Mouse (Mus musculus): ENCODE measurements around the gene Olfr652.
A peak's percentile ranks its signal among the peaks of the same experiment; 100 is the strongest.

The Olfr652 gene

DNA sequence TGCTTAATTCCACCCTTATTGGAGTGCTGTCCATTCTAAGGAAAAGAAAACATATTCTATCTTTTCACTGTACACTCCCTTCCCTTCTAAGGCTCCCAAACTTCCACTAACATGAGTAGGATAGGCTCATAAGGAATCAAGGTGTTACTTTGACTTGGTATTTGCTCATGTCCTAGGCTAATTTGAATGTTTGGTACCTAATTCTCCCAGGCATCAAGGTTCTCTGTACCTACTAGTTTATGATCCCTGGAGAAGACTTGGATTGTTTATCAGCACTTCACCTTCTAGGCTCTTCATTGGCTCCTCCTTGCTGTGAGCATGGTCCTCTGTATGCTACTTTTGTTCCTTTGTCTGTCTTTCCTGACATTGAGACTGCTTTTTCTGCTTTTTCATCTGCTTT is at the start of gene Olfr652:
Olfr652 (plus strand) TSS at position 301 of the 400 bp plus-strand sequence.
- DNase-seq = no peak

DNA sequence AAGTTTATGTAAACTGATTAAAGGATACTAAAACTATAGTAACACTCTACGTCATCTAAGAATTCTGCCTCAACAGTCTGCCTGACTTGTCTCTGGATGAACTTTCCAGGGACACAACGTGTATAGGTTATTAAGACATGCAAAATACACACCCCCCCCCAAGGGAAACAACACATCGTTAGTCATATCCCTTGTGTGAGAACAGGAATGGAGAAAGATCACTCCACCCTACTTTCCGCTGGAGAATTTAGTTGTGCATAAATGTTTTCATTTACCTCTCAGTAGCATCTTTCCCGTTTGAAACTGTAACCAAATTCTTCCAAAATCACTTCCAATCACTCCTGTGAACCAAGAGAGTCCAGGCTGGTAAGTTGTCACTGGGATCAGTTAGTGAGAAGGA is 10.9 kb upstream of the Olfr652 start, which contains the start of gene Olfr651:
Olfr651 (plus strand) TSS at position 301 of the 400 bp plus-strand sequence.
- no peak for DNase-seq

GRCm38 (mm10) chr7:104552700-104553099 is 8.0 kb upstream of the Olfr652 start:
- DNase-seq = no peak

DNA sequence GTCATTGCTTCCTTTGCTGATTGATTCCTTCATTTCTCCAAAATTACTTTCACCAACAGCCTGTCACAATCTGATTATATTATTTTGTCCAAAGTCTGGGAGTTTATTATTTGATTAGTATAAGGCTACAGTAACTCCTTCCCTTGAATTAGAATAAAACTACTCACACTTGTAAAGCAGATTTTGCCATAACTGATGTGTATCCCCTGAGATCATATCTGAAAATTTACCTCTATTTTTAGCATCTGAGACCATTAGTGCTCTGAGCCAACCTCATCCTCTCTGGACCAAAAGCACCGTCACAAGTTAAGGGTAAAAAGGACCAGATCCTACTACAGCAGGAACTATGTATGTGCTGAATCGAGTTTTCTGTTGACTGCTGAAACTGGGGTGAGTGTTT is 16.3 kb downstream of the Olfr652 start, which contains the start of gene Olfr653:
Olfr653 (plus strand) TSS at position 301 of the 400 bp plus-strand sequence.
- DNase-seq = no peak

- no peak for DNase-seq
These were observed 20.1 kb downstream of the Olfr652 start for GRCm38 (mm10) chr7:104580846-104581245.

- DNase-seq = no peak
These were observed 20.7 kb downstream of the Olfr652 start for GRCm38 (mm10) chr7:104581429-104581828.

GRCm38 (mm10) chr7:104586725-104587124 is 26.0 kb downstream of the Olfr652 start, which contains the start of gene Olfr654:
TSS of gene Olfr654 (plus strand) at chr7:104587025.
- DNase-seq = no peak

GRCm38 (mm10) chr7:104588274-104588673 is 27.6 kb downstream of the Olfr652 start:
- no peak for DNase-seq

DNA sequence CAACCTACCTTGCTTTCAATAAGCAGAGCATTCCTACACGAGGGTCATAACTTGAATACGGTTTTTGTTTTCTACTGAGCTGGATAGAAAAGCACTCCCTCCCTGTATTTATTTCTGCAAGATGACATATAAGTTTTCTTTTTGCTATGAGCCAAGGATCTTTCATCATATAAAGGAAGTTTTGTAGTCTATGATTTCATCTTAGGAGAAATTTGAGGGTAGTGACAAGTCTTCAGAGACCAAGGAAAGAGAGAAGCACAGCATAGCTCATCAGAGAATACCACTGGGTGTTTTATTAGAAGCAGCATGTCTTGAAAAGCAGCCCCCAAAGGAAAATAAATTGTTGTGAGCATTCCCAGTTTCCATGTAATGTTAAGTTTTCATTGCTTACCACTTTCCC is 41.0 kb downstream of the Olfr652 start, which contains the start of gene Olfr655:
Olfr655 (minus strand) TSS at position 101 of the 400 bp plus-strand sequence.
- no peak for DNase-seq

DNA sequence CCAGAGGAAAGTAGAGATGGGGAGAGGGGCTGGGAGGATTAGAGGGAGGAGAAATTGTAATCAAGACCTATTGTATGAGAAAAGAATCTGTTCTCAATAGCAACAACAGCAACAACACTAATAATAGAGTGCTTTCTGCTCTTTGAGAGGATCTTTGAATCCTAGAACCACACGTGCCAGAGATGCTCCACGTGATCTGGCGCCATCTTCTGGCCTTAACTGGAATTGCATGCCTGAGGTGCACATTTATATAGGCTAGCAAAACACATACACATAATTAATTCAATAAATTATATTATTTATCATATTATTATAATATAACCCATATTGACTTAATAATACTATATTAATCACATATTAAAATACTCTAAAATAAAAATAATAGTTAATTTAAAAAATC is 42.5 kb downstream of the Olfr652 start:
- peak; percentile 33 to 51 for DNase-seq

DNA sequence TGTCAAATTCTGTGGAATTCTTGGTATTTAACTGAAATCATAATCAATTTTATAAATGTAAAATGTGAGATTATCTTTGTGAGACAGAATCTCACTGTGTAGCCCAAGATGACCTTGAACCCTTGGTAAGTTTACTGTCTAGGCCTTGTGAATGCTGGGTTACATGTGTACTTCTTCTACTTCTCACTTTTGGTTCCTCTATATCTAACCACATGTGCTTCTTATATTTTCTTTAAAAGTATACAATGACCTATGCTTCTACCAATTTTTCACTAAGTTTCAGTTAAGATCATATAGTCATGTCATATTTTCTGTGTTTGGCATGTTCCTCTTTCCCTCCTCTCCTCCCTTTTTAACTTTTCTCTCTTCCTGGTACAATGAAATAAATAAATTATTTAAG is 44.0 kb downstream of the Olfr652 start:
- DNase-seq = no peak

DNA sequence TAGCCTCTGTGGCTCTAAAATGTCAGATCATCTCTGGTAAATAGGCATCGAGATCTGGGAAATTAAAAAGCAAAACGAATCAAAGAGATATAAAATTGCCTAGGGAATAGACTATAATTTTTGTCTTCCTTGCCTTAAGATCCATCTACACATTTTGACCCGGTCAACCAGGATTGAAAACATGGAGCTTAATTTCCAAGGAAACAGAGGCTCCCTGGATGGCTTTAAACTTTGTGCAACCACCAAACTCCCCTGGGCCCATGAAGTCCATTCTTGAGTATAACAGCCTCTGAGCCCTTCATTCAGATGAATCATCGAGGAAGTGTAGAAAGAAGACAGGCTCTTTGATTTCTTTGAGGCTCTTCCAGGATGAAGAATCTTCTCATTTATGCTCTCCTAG is 53.0 kb downstream of the Olfr652 start, which contains the start of gene Olfr656:
Olfr656 (plus strand) TSS at position 301 of the 400 bp plus-strand sequence.
- no peak for DNase-seq

Data from kidney, postnatal 25 days (tissue).